Mouse (Mus musculus) adrenal gland, adult 18-20 months (tissue): ENCODE measurements around the gene Krtap24-1. TPM values are rescaled to one million over a fixed set of nuclear protein-coding genes. Genes with fewer than 3 reads are reported as not detected.

ENCODE experiments used
- DNase-seq, 2 experiments: peaks; one replicate each; pipeline ENCODE4 v3.0.0; 2021 to 2022; ENCODE audit warnings: low spot score in 2 of 2
- total RNA-seq, 2 experiments: library from RNA; stranded (reverse); gene quantifications; 1 replicate in 1 of 2; 2 replicates in 1 of 2; pipeline ENCODE4 v1.2.3; 2021

Krtap24-1 gene
- total RNA-seq, 2 experiments from 2014 or later, result not detected

GRCm38 (mm10) chr16:88569096-88569495 is 43.0 kb downstream of the Krtap24-1 start:
- no peak for DNase-seq

GRCm38 (mm10) chr16:88563045-88563913 is 48.8 kb downstream of the Krtap24-1 start, which contains the start of gene Cldn8:
Gene Cldn8, minus strand, starts transcription at chr16:88563183.
- DNase-seq, result no peak

- DNase-seq, result no peak
These were observed 50.4 kb downstream of the Krtap24-1 start for GRCm38 (mm10) chr16:88561617-88562164.

Other genes starting within 250 kb of the Krtap24-1 start
- gene Cldn17, start 105.3 kb downstream of the Krtap24-1 start, total RNA-seq, result not detected
- not detected for gene Cldn8, start 49.1 kb downstream of the Krtap24-1 start, total RNA-seq
- gene 2310079G19Rik, start 15.4 kb upstream of the Krtap24-1 start, total RNA-seq, result not detected
- gene Krtap26-1, start 35.5 kb upstream of the Krtap24-1 start, total RNA-seq, result not detected
- not detected for gene Krtap27-1, start 59.4 kb upstream of the Krtap24-1 start, total RNA-seq
- gene 2310061N02Rik, start 95.7 kb upstream of the Krtap24-1 start, total RNA-seq, result not detected
- not detected for gene Krtap13-1, start 116.6 kb upstream of the Krtap24-1 start, total RNA-seq
- not detected for gene Krtap13, start 139.4 kb upstream of the Krtap24-1 start, total RNA-seq
- gene 2310034C09Rik, start 146.6 kb upstream of the Krtap24-1 start, total RNA-seq, result not detected
- not detected for gene 2310057N15Rik, start 161.9 kb upstream of the Krtap24-1 start, total RNA-seq
- not detected for gene Gm5965, start 165.6 kb upstream of the Krtap24-1 start, total RNA-seq
- gene Gm20741, start 199.9 kb upstream of the Krtap24-1 start, total RNA-seq, result not detected
- gene Krtap15, start 207.9 kb upstream of the Krtap24-1 start, total RNA-seq, result not detected
- gene Krtap14, start 213.9 kb upstream of the Krtap24-1 start, total RNA-seq, result not detected